Mouse (Mus musculus) spleen, adult 2 months (tissue): ENCODE results near the gene Nck2. TPM values are rescaled to one million over a fixed set of nuclear protein-coding genes. Genes with fewer than 3 reads are reported as not detected.

Source experiments
- DNase-seq, 2 experiments: peaks; one replicate each; pipeline versions ENCODE4 v3.0.0 to v3.0.0-alpha.2; 2012 to 2021; ENCODE audit warnings: low spot score in 2 of 2, low read depth in 1 of 2
- H3K27ac ChIP-seq: fragments of 200-500 bp; 2 replicates; pipeline ENCODE4 v1.5.1; 2012; ENCODE audit warnings: low read length, inconsistent platforms; ENCODE audit not compliant: insufficient read depth
- H3K27me3 ChIP-seq: fragments of 200-500 bp; 2 replicates; pipeline ENCODE4 v1.6.1; 2012; ENCODE audit warnings: mild to moderate bottlenecking, moderate library complexity, low read length, inconsistent platforms; ENCODE audit not compliant: control insufficient read depth, insufficient read depth
- H3K36me3 ChIP-seq: fragments of 200-500 bp; 2 replicates; pipeline ENCODE4 v1.6.1; 2012; ENCODE audit warnings: mild to moderate bottlenecking, low read length, inconsistent platforms; ENCODE audit not compliant: control insufficient read depth, insufficient read depth
- H3K4me1 ChIP-seq: fragments of 200-500 bp; 2 replicates; pipeline ENCODE4 v1.6.1; 2011; ENCODE audit warnings: inconsistent platforms; ENCODE audit not compliant: control insufficient read depth, insufficient read depth, insufficient read length
- H3K4me3 ChIP-seq: fragments of 200-500 bp; 2 replicates; pipeline ENCODE4 v1.5.1; 2011; ENCODE audit warnings: mild to moderate bottlenecking, inconsistent platforms; ENCODE audit not compliant: insufficient read depth, insufficient read length; ENCODE audit errors: extremely low read depth
- CTCF ChIP-seq: fragments of 200-500 bp; IDR thresholded peaks from 2 replicates; pipeline ENCODE4 v1.5.1; 2011; ENCODE audit warnings: mild to moderate bottlenecking, inconsistent platforms; ENCODE audit not compliant: insufficient read depth, insufficient read length, insufficient replicate concordance; ENCODE audit errors: extremely low read depth
- POLR2A ChIP-seq: fragments of 200-500 bp; IDR thresholded peaks from 2 replicates; pipeline ENCODE4 v1.6.1; 2011; ENCODE audit warnings: low read depth, low read length, inconsistent platforms
- WGBS: fragments of 180-500 bp; shearing (Covaris S2); methylation state at CpG from one replicate; pipeline ENCODE4 v1.1.7; 2018; 5-methylcytosine and 5-hydroxymethylcytosine counted together
- polyA plus RNA-seq: library from polyadenylated mRNA; depleted of rRNA; stranded (reverse); fragments of >200 nt; gene quantifications from 2 replicates; pipeline ENCODE4 v1.2.3, GENCODE M21; 2012

Nck2 gene
- polyA plus RNA-seq, 1 experiment = 15.9 TPM

- no peaks in the 10 kb centered on the region for H3K27me3 ChIP-seq
Observed at GRCm38 (mm10) chr1:43399602-43400216, 44.7 kb upstream of the Nck2 start.

GRCm38 (mm10) chr1:43400655-43401054, 43.7 kb upstream of the Nck2 start:
- TF ChIP-seq POLR2A = no peak
- TF ChIP-seq CTCF = no peak
- DNase-seq = no peak
- WGBS = 84% methylated on average over 3 of the region's 3 CpGs
- Histone ChIP-seq H3K27ac (no peak overlapping the region), H3K27me3 (no peaks in the 10 kb centered on the region), H3K36me3 (no peaks in the 10 kb centered on the region), H3K4me3 (no peak overlapping the region), H3K4me1 (no peaks in the 10 kb centered on the region)

More at GRCm38 (mm10) chr1:43399602-43400216, 44.7 kb upstream of the Nck2 start:
- no peaks in the 10 kb centered on the region for H3K36me3 ChIP-seq
- TF ChIP-seq POLR2A = no peak
- TF ChIP-seq CTCF = no peak
- no peak for DNase-seq
- no peak overlapping the region for H3K27ac ChIP-seq
- H3K4me1 ChIP-seq = no peaks in the 10 kb centered on the region
- WGBS = 74% methylated on average over 8 of the region's 8 CpGs
- no peak overlapping the region for H3K4me3 ChIP-seq

GRCm38 (mm10) chr1:43403341-43403740, 41.0 kb upstream of the Nck2 start:
- Histone ChIP-seq H3K4me1 (no peaks in the 10 kb centered on the region), H3K36me3 (no peaks in the 10 kb centered on the region), H3K27me3 (no peaks in the 10 kb centered on the region), H3K4me3 (no peak overlapping the region), H3K27ac (no peak overlapping the region)
- TF ChIP-seq POLR2A (no peak), CTCF (no peak)
- DNase-seq = peak in 1 of 2 experiments; percentile 8

GRCm38 (mm10) chr1:43404693-43405678, 39.4 kb upstream of the Nck2 start:
- no peak for TF ChIP-seq POLR2A
- TF ChIP-seq CTCF = no peak
- Histone ChIP-seq H3K4me3 (no peak overlapping the region), H3K4me1 (no peaks in the 10 kb centered on the region), H3K27me3 (no peaks in the 10 kb centered on the region), H3K36me3 (no peaks in the 10 kb centered on the region), H3K27ac (no peak overlapping the region)
- DNase-seq = no peak
- WGBS = 59% methylated on average over 9 of the region's 9 CpGs

GRCm38 (mm10) chr1:43409019-43409418, 35.4 kb upstream of the Nck2 start:
- no peaks in the 10 kb centered on the region for H3K36me3 ChIP-seq
- H3K4me3 ChIP-seq = no peak overlapping the region
- WGBS = 68% methylated on average over 4 of the region's 4 CpGs
- no peak for TF ChIP-seq POLR2A
- TF ChIP-seq CTCF = no peak
- no peaks in the 10 kb centered on the region for H3K4me1 ChIP-seq
- no peak overlapping the region for H3K27ac ChIP-seq
- H3K27me3 ChIP-seq = no peaks in the 10 kb centered on the region
- DNase-seq = no peak

- Histone ChIP-seq H3K27ac (no peak overlapping the region), H3K4me1 (no peaks in the 10 kb centered on the region), H3K4me3 (no peak overlapping the region), H3K27me3 (no peaks in the 10 kb centered on the region), H3K36me3 (no peaks in the 10 kb centered on the region)
- 67% methylated on average over 3 of the region's 3 CpGs for WGBS
- TF ChIP-seq CTCF (no peak), POLR2A (no peak)
- DNase-seq = no peak
Observed at GRCm38 (mm10) chr1:43412825-43413224, 31.6 kb upstream of the Nck2 start.
